Mouse (Mus musculus): ENCODE results near the gene Gm960.

Gm960 gene

DNA sequence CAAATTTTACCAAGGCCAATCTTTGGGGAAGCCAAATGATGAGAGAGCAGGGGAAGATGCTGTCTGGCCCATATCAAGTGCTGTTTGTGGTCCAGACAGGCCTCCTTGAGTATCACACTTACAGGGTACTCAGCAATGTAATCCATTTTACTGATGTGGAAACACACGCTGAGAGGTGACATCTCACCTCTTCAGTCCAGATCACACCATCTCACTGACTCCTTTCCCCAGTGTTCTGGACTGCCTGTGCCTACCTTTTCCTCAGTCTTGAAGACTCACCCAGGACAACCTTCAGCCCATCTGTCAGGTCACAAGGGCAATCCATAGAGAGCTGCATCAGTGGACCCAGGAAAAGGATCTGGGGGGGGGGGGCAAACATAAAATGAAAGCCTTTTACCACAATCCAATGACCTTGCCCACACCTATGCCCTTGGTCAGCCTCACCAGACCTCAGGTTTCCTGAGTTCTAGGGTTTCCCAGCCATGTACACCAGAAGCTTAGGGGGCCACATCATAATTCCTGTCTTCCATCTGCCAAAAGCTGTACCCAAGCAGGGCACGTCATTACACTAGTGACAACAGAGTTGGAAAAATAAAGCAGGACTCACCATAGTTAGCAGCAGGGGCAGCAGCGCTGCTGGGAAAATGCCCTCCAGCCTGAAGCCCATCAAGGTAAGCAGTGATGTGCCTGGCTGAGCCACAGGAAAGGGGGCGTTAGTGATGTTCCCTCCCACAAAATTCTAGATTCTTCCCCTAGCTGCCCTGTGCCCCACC is 73.9 kb downstream of the Gm960 start:
- peak in 1 of 2 experiments; percentile 3 for DNase-seq (ENCODE audit: low spot score in 2 of 2)

- DNase-seq (ENCODE audit: low spot score in 2 of 2): peak in 1 of 2 experiments; percentile 3
Observed at GRCm38 (mm10) chr19:4624006-4624405, 74.5 kb downstream of the Gm960 start.

DNA sequence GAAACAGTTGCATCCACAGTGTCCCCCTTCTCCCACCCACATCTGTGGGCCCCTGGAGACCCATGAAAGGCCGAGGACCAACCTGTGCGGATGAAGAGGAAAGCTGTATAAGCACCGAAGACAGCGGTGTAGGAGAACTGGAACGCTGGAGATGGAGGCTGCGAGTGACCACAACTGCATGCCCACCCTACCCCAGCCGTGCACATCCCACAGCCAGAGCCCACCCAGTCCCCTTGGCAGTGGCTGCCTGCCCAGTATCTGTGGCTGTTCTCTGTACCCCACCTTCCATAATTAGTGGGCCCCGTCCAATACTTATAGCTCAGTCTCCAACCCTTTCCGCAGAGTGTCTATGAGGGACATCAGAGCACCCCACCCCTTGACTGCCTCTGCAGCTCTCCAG is 75.0 kb downstream of the Gm960 start:
- DNase-seq (ENCODE audit: low spot score in 2 of 2): peak in 1 of 2 experiments; percentile 1

- DNase-seq (ENCODE audit: low spot score in 2 of 2): no peak
Observed at GRCm38 (mm10) chr19:4622780-4623179, 75.7 kb downstream of the Gm960 start.

- no peak for DNase-seq (ENCODE audit: low spot score in 2 of 2)
Observed at GRCm38 (mm10) chr19:4620721-4621120, 77.7 kb downstream of the Gm960 start.

GRCm38 (mm10) chr19:4619461-4619860 is 79.0 kb downstream of the Gm960 start:
- no peak for DNase-seq (ENCODE audit: low spot score in 2 of 2)

- no peak for DNase-seq (ENCODE audit: low spot score in 2 of 2)
Observed at GRCm38 (mm10) chr19:4618183-4618582, 80.3 kb downstream of the Gm960 start.

GRCm38 (mm10) chr19:4616546-4616945 is 81.9 kb downstream of the Gm960 start:
- no peak for DNase-seq (ENCODE audit: low spot score in 2 of 2)

DNA sequence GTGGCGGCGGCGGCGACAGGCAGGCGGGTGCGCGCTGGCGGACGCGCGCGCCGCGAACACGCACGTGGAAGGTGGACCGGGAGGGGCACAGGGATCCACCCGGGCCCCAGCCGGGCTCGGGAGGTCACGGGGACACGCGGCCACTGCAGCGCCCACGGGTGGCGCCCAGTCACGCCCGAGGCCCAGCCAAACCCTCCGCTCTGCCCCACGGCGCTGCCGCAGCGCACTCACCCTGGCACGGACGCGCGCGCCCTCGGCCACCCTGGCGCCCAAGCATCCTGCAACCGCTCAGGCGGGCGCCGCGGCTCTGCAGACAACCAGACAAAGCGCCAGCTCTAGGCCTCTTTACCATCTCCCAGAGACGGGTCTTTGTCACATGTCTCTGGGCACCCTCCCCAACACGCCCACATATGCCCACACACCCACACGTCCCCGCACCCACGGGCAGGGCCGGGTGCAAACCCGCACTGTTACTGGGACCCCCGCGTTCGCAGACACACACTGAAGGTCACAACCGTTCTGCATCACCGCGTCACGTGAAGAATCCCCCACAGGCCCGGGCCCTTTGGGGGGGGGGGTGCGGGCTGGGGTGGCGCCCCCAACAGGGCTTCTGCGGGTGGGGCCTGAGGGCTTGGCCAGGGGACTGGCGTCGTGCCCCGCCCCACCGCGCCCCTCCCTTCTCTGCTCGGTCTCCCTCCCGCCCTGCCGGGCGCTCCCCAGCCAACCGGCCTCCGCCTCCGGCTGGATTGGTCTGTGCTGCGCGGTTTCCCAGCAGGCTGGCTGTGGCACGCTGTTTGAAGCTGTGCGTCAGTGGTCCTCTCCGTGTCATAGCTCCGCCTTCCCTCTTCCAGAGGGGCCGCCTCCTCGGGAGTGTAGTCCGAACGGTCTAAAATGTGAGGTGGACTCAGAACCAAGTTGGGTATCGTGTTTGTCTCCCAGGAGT is 83.0 kb downstream of the Gm960 start, which contains the start of gene Lrfn4:
Gene Lrfn4, minus strand, starts transcription at position 517 of the 943 bp plus-strand sequence.
- peak; percentile 90 to 91 for DNase-seq (ENCODE audit: low spot score in 2 of 2)

DNA sequence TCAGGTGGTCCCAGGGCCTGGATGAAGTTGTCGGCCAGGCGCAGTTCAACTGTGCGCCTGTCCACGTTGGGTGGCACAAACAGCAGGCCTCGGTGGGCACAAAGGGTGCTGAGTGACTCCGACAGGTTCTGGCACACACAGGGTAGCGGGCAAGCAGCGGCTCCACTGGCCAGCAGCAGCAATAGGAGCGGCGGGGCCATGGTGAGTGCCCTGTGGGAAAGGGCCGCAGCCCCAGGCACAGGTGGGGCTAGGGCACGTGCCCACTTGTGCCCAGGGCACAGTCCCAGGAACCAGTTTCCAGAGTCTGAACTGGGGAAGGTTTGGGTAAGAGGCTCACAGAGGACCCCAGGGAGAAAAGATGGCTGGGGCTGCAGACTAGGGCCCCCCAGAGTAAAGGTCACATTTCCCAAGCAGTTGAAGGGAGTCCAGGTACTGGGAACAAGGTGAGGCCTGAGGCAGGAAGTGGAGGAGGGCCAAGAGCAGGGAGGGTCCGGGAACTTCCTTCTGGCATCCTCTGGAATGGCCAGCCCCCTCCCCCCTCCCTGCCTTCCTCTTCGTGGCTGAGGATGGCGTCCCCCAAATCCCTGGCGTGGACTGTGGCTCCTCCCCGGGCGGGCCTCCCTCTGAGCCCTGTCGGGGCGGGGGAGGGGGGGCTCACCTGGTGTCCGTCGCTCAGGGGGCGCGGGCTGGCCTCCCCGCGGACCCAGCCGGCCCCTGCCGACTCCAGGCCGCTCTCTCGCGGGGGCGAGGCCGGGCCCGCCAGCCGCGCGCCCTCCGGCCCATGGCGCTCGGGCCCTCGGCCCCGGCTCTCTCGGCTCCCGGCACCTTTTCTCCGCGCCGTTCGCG is 83.9 kb downstream of the Gm960 start:
- peak in 1 of 2 experiments; percentile 39 for DNase-seq (ENCODE audit: low spot score in 2 of 2)

GRCm38 (mm10) chr19:4613464-4614304 is 84.8 kb downstream of the Gm960 start:
- DNase-seq (ENCODE audit: low spot score in 2 of 2): no peak

DNA sequence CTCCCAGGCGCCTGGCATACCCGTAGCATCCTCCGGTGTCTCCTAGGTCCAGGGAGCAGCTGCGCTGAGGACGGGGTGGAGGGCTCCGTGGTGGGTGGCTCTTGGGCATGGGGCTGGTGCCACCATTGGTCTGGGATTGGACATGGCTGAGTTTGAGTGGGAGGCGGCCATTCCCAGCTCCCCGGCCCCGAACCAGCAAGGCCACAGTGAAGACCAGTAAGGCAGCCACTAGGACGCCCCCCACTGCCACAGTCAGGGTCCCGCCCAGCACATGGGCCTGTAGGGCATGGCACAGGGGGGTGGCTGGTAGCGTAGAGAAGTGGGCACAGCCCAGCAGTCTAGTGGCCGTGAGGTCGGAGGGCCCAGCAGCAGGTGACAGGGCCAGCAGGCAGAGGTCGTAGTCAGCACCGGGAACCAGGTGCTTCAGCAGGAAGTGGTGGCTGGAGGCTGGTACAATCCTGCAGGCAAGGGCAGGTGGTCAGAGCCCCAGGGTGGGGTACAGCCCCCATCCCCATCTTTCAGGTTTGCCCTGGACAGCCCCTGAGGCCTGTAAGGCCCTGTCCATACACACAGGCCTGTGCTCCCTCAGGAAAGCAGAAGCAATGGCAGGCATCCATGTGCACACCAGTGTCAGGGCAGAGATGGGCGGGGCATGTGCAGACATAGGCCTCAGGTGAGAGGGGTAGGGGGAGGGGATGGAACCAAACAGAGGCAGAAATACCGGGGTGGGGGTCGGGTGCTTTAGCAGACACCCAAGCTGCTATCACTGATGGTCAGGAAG is 86.1 kb downstream of the Gm960 start:
- no peak for DNase-seq (ENCODE audit: low spot score in 2 of 2)

DNA sequence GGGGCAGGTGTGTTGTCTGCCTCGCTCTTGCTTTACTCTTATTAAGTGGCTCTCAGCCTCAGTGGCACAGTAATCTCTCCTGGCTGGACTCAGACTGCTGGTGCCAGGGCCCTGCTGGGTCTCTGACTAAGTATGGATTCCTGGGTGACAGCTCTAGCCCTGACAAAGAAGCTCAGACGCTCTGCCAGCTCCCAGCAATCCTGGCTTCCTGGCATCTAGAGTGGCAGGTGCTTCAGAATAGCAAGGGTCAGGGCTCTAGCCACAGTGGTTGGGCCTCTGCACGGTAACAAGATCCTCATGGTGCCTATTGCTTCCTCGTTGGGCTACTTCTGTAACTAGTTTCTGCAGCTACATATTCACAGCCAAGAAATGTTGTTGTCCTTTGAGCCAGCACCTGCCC is 88.4 kb downstream of the Gm960 start:
- DNase-seq (ENCODE audit: low spot score in 2 of 2): no peak

GRCm38 (mm10) chr19:4608511-4608910 is 90.0 kb downstream of the Gm960 start:
- no peak for DNase-seq (ENCODE audit: low spot score in 2 of 2)

DNA sequence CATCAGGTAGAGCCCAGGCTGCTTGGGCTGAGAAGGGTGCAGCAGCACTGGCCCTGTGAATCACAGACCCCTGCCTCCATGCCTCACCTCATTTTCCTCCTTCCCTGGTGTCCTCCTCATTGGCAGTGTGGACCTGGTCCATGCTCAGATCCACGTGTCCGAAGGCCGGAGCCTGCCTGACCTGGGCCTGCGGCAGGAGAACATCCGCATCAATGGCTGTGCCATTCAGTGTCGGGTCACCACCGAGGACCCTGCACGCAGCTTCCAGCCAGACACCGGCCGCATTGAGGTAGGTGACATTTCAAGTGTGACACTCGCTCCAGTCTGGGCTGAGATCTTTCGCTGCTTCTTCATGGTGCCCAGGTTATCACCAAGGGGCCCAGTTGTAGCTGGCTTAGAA is 91.1 kb downstream of the Gm960 start:
- DNase-seq (ENCODE audit: low spot score in 2 of 2): no peak

GRCm38 (mm10) chr19:4605654-4606053 is 92.8 kb downstream of the Gm960 start:
- DNase-seq (ENCODE audit: low spot score in 2 of 2): no peak

GRCm38 (mm10) chr19:4603801-4604723 is 94.4 kb downstream of the Gm960 start:
- no peak for DNase-seq (ENCODE audit: low spot score in 2 of 2)

GRCm38 (mm10) chr19:4602459-4602858 is 96.0 kb downstream of the Gm960 start:
- no peak for DNase-seq (ENCODE audit: low spot score in 2 of 2)

- no peak for DNase-seq (ENCODE audit: low spot score in 2 of 2)
Observed at GRCm38 (mm10) chr19:4596071-4596470, 102.4 kb downstream of the Gm960 start.

All from right cerebral cortex, adult 2 months (tissue).